Mouse (Mus musculus) retina, embryonic 14.5 days (tissue): Measurements from ENCODE around the gene Ctsm.
"Not testable (repeated sequence)": the region's sequence is repeated elsewhere in the genome, so short reads cannot be mapped to it uniquely, and the experiment has no call there.

Experiments
- DNase-seq: peaks from one replicate; pipeline ENCODE4 v3.0.0-alpha.2; 2015; ENCODE audit warnings: low spot score

The Ctsm gene

GRCm38 (mm10) chr13:61541631-61542030, at the start of gene Ctsm:
Ctsm (minus strand) TSS chr13:61541839.
- no peak for DNase-seq

DNA sequence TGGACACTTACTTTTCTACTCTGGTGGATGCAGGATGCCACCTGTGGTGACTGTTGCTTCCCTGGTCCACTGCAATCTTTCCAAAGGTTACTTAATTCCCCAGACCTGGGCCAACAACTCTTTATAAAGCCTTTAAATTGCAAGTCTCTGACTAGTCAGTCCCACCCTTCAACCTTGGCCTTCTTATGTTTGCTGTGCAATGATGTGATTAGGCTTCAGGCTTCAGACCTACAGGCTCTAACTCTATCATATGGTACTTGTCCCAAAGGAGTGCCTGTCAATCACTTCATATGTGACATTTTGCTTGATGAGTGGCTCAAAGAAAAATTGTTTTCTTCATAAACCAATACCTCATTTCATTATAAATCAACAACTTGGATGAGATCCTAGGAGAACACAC, 28.4 kb upstream of the Ctsm start, which contains the start of gene Cts3:
Cts3 (minus strand) TSS at position 101 of the 400 bp plus-strand sequence.
- no peak for DNase-seq

DNA sequence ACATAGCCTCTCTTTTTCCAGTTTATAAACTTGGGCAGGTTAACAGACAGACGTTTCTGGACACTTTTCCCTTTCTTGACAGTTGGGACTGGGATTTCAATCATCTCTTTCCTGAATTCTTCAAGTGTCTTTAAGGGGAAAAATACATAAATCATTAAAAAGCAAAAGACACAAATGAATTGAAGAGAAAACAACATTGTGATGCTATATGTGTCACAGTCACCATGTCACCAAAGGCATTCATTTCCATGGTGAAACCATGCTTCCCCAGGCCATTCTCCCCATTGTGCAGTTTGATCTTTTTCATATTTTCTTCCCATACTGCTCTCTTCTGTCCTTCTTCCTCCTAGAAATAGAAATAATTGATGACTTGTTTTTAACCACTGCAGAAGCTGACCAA, 26.4 kb upstream of the Ctsm start, which contains the start of gene Gm49352:
Gm49352 (minus strand) TSS at position 101 of the 400 bp plus-strand sequence.
- not testable (repeated sequence) for DNase-seq
